Mouse (Mus musculus) ovary, postnatal 14 days (tissue): ENCODE data around the gene Map7.

ENCODE experiments used
- DNase-seq: peaks from one replicate; pipeline ENCODE4 v3.0.0; 2022; ENCODE audit warnings: low spot score

Map7 gene

DNA sequence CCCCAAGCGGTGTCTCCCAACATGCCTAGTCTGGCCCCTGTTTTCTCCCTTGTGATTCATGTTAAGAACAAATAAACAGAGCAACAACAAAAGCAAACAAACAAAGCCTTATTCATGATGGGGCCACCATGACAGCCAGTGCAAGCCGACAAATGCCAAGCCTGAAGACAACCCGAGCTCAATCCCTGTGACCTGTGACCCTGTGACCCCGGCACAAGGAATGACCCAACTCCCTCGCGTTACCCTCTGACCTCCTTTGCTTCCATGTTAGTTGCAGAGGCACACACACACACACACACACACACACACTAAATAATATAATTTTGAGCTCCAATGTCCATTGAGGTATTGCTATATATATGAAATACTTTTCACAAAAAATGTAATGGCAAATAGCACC, 139.1 kb downstream of the Map7 start:
- no peak for DNase-seq

- peak; percentile 74 for DNase-seq
These were observed 142.2 kb downstream of the Map7 start for GRCm38 (mm10) chr10:20290467-20290883.

DNA sequence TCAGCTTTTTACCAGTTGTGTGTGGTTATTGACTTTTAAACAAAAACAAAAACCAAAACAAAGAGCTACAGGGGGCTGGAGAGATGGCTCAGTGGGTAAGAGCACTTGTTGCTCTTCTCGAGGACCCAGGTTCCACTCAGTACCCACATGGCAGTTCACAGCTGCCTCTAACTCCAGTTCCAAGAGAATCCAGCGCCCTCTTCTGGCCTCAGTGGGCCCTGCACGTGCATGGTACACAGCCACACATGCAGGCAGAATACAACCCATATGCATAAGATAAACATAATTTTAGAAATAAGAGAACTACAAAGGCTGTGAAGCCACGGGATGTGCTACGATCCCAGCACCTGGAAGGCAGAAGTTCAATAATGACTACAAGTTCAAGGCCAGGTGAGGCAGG, 147.7 kb downstream of the Map7 start:
- DNase-seq: no peak

- no peak for DNase-seq
These were observed 150.1 kb downstream of the Map7 start for GRCm38 (mm10) chr10:20298152-20298920.

DNA sequence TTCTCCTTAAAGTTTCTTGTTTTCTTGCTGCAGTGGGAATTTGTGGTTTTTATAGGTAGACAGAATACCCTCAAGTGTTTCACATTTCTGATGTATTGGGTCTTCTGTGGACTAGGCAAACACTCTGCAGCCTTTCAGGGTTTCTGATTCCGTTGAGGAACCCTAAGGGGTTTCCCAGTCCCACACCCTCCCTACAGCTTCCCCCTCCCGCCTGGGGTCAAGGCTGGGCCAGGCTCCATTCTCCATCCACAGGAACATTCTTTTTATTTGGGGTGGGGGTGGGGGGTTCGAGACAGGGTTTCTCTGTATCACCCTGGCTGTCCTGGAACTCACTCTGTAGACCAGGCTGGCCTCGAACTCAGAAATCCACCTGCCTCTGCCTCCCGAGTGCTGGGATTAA, 150.8 kb downstream of the Map7 start:
- DNase-seq: no peak

DNA sequence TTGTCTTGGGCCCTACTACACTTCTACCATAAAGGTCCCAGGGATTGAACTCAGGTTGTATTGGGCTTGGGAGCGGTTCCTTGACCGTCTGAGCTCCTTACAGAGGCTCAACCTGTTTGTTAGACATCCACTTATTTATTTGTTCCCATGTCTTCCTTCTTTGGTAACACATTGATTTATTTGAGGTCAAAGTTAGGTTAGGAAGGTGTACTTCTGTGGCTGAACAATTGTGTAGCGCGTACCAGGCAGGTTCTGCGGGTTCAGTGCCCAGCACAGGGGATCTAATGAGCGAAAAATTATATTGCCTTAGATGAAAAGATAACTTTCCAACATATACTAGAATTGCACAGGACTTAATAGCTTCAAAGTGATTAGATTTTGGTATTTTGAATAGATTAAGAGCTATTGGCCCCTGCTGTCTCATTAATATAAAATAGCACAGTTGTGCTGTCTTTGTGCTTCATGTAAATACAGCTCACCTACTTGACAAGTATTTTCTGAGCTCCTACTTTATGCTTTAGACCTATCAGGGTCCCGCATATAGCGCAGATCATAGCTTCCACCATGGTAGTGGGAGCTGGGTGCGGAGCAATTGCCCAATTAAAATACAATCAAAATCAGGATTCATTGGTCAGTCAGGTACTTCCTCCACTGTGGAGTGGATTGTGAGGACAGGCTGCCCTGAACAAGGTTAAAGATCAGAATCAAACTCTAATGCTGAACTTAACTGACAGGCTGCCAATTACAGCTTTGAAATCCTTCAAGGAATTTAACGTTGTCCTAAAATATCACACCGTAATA, 162.9 kb downstream of the Map7 start:
- DNase-seq: peak; percentile 13

DNA sequence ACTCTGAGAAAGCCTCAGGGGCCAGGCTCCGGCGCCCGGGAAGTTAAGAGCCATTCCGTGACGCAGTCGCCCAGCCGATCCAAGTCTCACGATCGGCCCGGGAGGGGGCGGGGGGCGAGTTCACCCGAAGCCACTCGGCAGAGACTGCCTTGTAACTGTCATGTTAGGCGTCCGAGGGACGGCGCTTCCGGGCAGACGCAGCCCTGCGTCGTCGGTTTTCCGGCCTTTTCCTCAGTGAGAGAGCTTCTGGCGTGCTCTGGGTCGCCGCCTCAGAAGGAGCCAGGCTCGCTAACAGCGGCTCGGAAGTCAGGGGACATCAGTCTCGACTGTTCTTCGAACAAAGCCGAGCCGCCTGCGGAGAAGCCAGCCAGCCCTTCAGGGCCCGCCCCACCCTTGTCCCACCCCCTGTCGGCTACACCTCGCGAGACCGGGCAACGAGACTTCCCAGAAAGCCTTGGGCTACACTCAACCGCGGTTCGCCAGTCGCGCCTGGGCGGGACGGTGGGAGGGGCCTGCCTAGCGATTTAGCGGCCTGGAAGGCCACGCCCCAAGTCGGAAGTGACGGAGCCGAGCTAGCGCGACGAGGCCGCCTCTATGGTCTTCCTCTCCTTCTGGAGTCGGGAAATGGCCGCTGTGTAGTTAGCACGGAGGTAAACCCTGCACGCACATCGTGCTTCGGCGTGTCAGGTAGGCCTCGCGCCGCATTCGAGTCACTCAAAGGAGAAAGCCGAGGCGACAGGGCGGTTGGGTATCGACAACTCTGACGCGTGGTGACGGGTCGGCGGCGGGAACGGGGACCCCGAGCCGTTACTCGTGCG, 163.9 kb downstream of the Map7 start, which contains the start of gene Bclaf1:
TSS of gene Bclaf1 (plus strand) at position 552 of the 818 bp plus-strand sequence.
- DNase-seq: peak; percentile 98

DNA sequence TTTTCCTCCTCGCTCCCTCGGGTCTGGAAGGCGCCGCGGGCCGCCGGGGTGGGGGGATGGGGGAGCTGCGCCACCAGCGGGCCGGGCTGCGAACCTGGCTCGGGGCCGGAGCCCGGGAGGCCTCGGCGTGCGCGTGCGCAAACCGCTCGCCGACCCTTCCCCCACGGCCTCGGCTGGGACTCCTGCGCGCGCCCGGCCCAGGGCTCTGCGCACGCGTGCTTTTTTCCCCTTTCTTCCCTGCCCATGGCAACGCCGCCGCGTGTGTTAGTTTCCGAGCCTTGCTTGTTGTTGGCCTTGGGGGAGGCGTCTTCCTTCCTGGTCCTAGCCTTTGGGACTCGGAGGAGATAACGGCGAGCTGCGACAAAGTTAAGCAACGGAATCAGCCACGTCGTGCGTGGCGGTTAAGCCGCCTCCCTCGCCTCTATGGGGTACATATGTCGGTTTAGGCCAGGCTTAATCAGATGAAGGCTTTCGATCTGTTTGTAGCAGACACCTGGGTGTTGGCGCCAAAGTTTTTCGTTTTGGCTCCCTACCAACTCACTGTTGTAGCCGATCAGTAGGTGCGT, 164.5 kb downstream of the Map7 start:
- DNase-seq: peak; percentile 86

- DNase-seq: no peak
These were observed 165.2 kb downstream of the Map7 start for GRCm38 (mm10) chr10:20313447-20313846.

DNA sequence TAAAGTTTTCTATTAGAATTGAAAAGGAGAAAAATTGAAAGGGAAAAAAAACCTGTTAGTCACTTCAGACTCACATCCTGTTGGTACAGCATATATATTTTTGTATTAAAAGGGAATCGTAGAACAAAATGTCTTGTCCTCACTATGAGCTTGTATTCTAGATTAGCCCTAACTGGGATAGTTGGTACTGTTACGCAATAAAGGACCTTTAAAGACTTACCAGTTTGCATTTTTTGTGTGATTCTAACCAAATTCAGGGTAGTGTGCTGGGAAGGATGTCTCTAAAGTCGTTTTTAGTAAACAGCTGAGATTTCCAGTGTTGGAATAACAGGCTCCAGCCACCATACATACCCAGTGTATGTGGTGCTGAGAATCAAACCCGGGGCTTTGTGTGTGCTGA, 165.7 kb downstream of the Map7 start:
- DNase-seq: no peak

DNA sequence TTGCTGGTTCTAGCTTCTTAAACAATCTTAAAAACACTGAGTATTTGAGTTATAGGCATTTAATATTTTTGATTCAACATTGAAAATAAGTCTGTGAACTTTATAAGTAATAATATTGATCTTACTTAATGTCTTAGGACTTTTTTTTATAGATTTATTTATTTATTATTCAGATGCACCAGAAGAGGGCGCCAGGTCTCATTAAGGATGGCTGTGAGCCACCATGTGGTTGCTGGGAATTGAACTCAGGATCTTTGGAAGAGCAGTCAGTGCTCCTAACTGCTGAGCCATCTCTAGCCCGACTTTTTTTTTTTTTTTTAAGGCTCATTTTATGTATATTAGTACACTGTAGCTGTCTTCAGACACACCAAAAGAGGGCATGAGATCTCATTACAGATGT, 166.5 kb downstream of the Map7 start:
- DNase-seq: no peak

- DNase-seq: no peak
These were observed 169.2 kb downstream of the Map7 start for GRCm38 (mm10) chr10:20317466-20317865.

DNA sequence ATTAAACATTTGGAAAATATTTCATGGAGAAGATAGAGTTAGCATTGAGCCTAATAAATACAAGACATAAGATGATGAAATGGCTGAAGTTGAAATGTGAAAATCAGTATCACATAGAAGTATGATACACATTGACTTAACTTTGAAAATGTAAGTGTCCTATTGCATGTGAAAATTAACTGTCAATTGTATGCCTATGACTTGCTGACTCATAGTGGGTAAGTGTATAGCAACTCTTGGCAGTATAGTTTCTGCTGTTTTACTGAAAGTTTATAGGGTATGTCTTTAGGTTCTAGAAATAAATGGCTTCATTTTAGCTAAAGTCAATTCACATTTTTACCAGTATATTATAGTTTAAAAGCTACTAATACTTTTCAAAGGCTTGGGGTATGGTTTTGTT, 178.0 kb downstream of the Map7 start:
- no peak for DNase-seq
